ENCODE assay signal across 21 mouse cellular contexts in the genomic region with DNA sequence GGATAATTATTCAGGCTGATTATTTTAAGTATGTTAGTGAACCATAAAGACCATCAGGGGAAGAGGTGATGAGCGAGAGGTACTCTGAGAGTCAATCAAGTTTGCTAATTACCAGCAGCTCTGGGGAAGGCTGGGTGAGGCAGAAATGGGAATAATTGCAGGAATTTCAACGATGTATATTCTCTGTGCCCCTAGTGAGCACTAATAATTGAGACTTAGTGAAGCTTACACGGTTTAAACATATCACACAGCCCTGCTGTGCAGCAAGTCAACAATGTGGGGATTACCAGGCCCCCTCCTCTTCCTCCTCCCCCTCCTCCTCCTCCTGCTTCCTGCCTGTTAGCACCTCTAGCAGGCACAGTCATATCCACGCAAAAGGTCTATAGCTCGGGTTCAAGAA. TPM values are rescaled to one million over a fixed set of nuclear protein-coding genes. Genes with fewer than 3 reads are reported as not detected.
DNase-seq lines count a peak whose midpoint lies in the region; ATAC-seq lines count a peak whose summit lies in the region.
"Had no signal": no experiment of that assay in that cellular context is flagged by ENCODE, and none has a peak within 500 bp of the region (broad histone marks: within the 10 kb centered on the region; RNA-seq: fewer than 3 reads in every experiment).

No protein-coding gene starts in this region.

- no peak overlapping the region for H3K9ac ChIP-seq in embryonic facial prominence, embryonic 11.5 days (replicated peaks; ENCODE audit: low read length)
- no peak overlapping the region for H3K9ac ChIP-seq in hindbrain, embryonic 12.5 days
- H3K9ac ChIP-seq in midbrain, embryonic 16.5 days (ENCODE audit: low read depth, low read length), result no peak overlapping the region
- H3K9ac ChIP-seq: embryonic facial prominence, embryonic 13.5 days; lung, embryonic 14.5 days; stomach, embryonic 15.5 days had no signal

- no peaks in the 10 kb centered on the region for H3K36me3 ChIP-seq in embryonic facial prominence, embryonic 11.5 days (replicated peaks; ENCODE audit: control insufficient read depth, insufficient read depth, low read depth, low read length)
- H3K36me3 ChIP-seq in embryonic facial prominence, embryonic 10.5 days (replicated peaks), result no peaks in the 10 kb centered on the region
- no peaks in the 10 kb centered on the region for H3K36me3 ChIP-seq in forebrain, embryonic 10.5 days (replicated peaks)
- H3K36me3 ChIP-seq in hindbrain, embryonic 12.5 days, result no peaks in the 10 kb centered on the region
- no peaks in the 10 kb centered on the region for H3K36me3 ChIP-seq in midbrain, embryonic 16.5 days (ENCODE audit: control insufficient read depth, insufficient read depth, low read length)
- H3K36me3 ChIP-seq: embryonic facial prominence, embryonic 13.5 days; stomach, embryonic 15.5 days had no signal

- no peaks in the 10 kb centered on the region for H3K9me3 ChIP-seq in embryonic facial prominence, embryonic 11.5 days (replicated peaks; ENCODE audit: control insufficient read depth, low read length)
- H3K9me3 ChIP-seq in embryonic facial prominence, embryonic 10.5 days, result no peaks in the 10 kb centered on the region
- H3K9me3 ChIP-seq in forebrain, embryonic 10.5 days, result no peaks in the 10 kb centered on the region
- H3K9me3 ChIP-seq in hindbrain, embryonic 12.5 days (replicated peaks), result no peaks in the 10 kb centered on the region
- no peaks in the 10 kb centered on the region for H3K9me3 ChIP-seq in midbrain, embryonic 16.5 days (replicated peaks; ENCODE audit: control insufficient read depth, low read length, poor library complexity, severe bottlenecking)
- H3K9me3 ChIP-seq: embryonic facial prominence, embryonic 13.5 days; stomach, embryonic 15.5 days had no signal

- WGBS in embryonic facial prominence, embryonic 11.5 days, result 37% methylated on average over 5 of the region's 5 CpGs
- WGBS in embryonic facial prominence, embryonic 10.5 days, result 49% methylated on average over 5 of the region's 5 CpGs
- 19% methylated on average over 5 of the region's 5 CpGs for WGBS in forebrain, embryonic 10.5 days
- 42% methylated on average over 5 of the region's 5 CpGs for WGBS in hindbrain, embryonic 12.5 days
- WGBS in midbrain, embryonic 16.5 days, result 6% methylated on average over 5 of the region's 5 CpGs

- H3K4me2 ChIP-seq in embryonic facial prominence, embryonic 11.5 days (ENCODE audit: low read depth, low read length), result no peak overlapping the region
- no peak overlapping the region for H3K4me2 ChIP-seq in hindbrain, embryonic 12.5 days (replicated peaks)
- H3K4me2 ChIP-seq in midbrain, embryonic 16.5 days (ENCODE audit: low read length), result no peak overlapping the region
- H3K4me2 ChIP-seq: embryonic facial prominence, embryonic 13.5 days; lung, embryonic 14.5 days; stomach, embryonic 15.5 days had no signal

- no peak for DNase-seq in embryonic facial prominence, embryonic 11.5 days (ENCODE audit: low spot score)
- no peak for DNase-seq in embryonic facial prominence, embryonic 10.5 days (ENCODE audit: low spot score)
- no peak for DNase-seq in forebrain, embryonic 10.5 days (ENCODE audit: extremely low spot score, low spot score)
- no peak for DNase-seq in spleen, postnatal 10 days (ENCODE audit: low spot score in 2 of 2)
- no peak for DNase-seq in spleen, adult 18-20 months
- DNase-seq in left cerebral cortex, postnatal 36 days (ENCODE audit: low spot score in 2 of 2), result no peak
- DNase-seq: cerebellum, postnatal 14 days; gastrocnemius, postnatal 10 days; heart, postnatal 14 days; kidney, postnatal 10 days; liver; lung, embryonic 14.5 days; thymus, postnatal 14 days had no signal

- H3K4me3 ChIP-seq in embryonic facial prominence, embryonic 11.5 days (ENCODE audit: low read depth, low read length), result no peak overlapping the region
- no peak overlapping the region for H3K4me3 ChIP-seq in embryonic facial prominence, embryonic 10.5 days
- H3K4me3 ChIP-seq in forebrain, embryonic 10.5 days, result peak overlapping the region; percentile 8; the same call in 1 of the 2 replicates
- no peak overlapping the region for H3K4me3 ChIP-seq in hindbrain, embryonic 12.5 days
- no peak overlapping the region for H3K4me3 ChIP-seq in midbrain, embryonic 16.5 days (ENCODE audit: low read depth, low read length)
- H3K4me3 ChIP-seq: embryonic facial prominence, embryonic 13.5 days; stomach, embryonic 15.5 days had no signal

- no peaks in the 10 kb centered on the region for H3K27me3 ChIP-seq in embryonic facial prominence, embryonic 11.5 days (ENCODE audit: control insufficient read depth, insufficient read depth, low read length)
- H3K27me3 ChIP-seq in embryonic facial prominence, embryonic 10.5 days (replicated peaks; ENCODE audit: low read depth, poor library complexity, severe bottlenecking), result no peaks in the 10 kb centered on the region
- peaks cover 70% of the 10 kb centered on the region for H3K27me3 ChIP-seq in forebrain, embryonic 10.5 days (ENCODE audit: poor library complexity, severe bottlenecking)
- H3K27me3 ChIP-seq in hindbrain, embryonic 12.5 days, result 0 out of 2 replicates have a peak, but pooled peaks cover 9% of the 10 kb centered on the region
- peaks cover 10% of the 10 kb centered on the region; the same call in 1 of the 2 replicates for H3K27me3 ChIP-seq in midbrain, embryonic 16.5 days (ENCODE audit: control insufficient read depth, insufficient read depth, low read depth, low read length)
- H3K27me3 ChIP-seq: stomach, embryonic 15.5 days had no signal

- no peak overlapping the region for H3K27ac ChIP-seq in embryonic facial prominence, embryonic 11.5 days (replicated peaks; ENCODE audit: low read depth, low read length)
- no peak overlapping the region for H3K27ac ChIP-seq in embryonic facial prominence, embryonic 10.5 days (replicated peaks)
- H3K27ac ChIP-seq in forebrain, embryonic 10.5 days, result peak overlapping the region; percentile 69
- H3K27ac ChIP-seq in hindbrain, embryonic 12.5 days, result 0 out of 2 replicates have a peak overlapping the region, but pooled peaks have one; percentile 40
- H3K27ac ChIP-seq in midbrain, embryonic 16.5 days (ENCODE audit: low read length), result no peak overlapping the region
- H3K27ac ChIP-seq: embryonic facial prominence, embryonic 13.5 days; stomach, embryonic 15.5 days had no signal

- H3K4me1 ChIP-seq in embryonic facial prominence, embryonic 11.5 days (ENCODE audit: control insufficient read depth, insufficient read depth, low read length), result no peaks in the 10 kb centered on the region; the same call in 1 of the 2 replicates
- H3K4me1 ChIP-seq in embryonic facial prominence, embryonic 10.5 days, result peaks cover 37% of the 10 kb centered on the region
- peaks cover 58% of the 10 kb centered on the region for H3K4me1 ChIP-seq in forebrain, embryonic 10.5 days
- peaks cover 41% of the 10 kb centered on the region for H3K4me1 ChIP-seq in hindbrain, embryonic 12.5 days
- peaks cover 6% of the 10 kb centered on the region for H3K4me1 ChIP-seq in midbrain, embryonic 16.5 days (ENCODE audit: control insufficient read depth, insufficient read depth, low read length)

- intact Hi-C loops in left cerebral cortex, postnatal 36 days (cut with DNase I), result no loop called here

- 0 out of 2 replicates have a peak, but pooled peaks have one; percentile 18 for ATAC-seq in embryonic facial prominence, embryonic 11.5 days (replicated peaks; ENCODE audit: insufficient number of reproducible peaks, low FRiP score, low TSS enrichment, low read depth)
- peak; percentile 30; the same call in 1 of the 2 replicates for ATAC-seq in hindbrain, embryonic 12.5 days (ENCODE audit: low FRiP score)
- ATAC-seq in midbrain, embryonic 16.5 days, result peak; percentile 19; the same call in 1 of the 2 replicates
- ATAC-seq: activated CD4-positive, CD25-positive, alpha-beta regulatory T cell, adult 4 months; intestine, postnatal 0 days had no signal

RNA-seq across cellular contexts. Expression of gene Opalin, which starts 37.7 kb away (rescaled TPM):
- polyA plus RNA-seq in embryonic facial prominence, embryonic 11.5 days (2014; fragmentation: Nextera tagmentation; extraction: Ambion mirVana), result not detected in 2 replicates
- not detected in 2 replicates for polyA plus RNA-seq in embryonic facial prominence, embryonic 10.5 days (2016; fragmentation: Nextera tagmentation; extraction: Ambion mirVana)
- polyA plus RNA-seq in forebrain, embryonic 10.5 days (2016; fragmentation: Nextera tagmentation; extraction: Ambion mirVana), result not detected in 2 replicates
- polyA plus RNA-seq in hindbrain, embryonic 12.5 days (2016; fragmentation: Nextera tagmentation; extraction: Ambion mirVana), result not detected in 2 replicates
- not detected in 2 replicates for polyA plus RNA-seq in midbrain, embryonic 16.5 days (2015; fragmentation: Nextera tagmentation; extraction: Ambion mirVana)
- 10 to 100 TPM in 1 of 2 experiments, 1 to 10 TPM in 1; 7.7 to 18.0 TPM for total RNA-seq in left cerebral cortex, postnatal 36 days (2021)
- total RNA-seq: CH12.LX; gastrocnemius, postnatal 10 days; heart, postnatal 14 days; megakaryocyte progenitor cell, adult 5-6 weeks had no signal
- polyA plus RNA-seq: embryonic facial prominence, embryonic 13.5 days; intestine, postnatal 0 days; lung, embryonic 14.5 days; stomach, embryonic 15.5 days had no signal

Comparison
In these comparisons a context has a peak if more than half of its experiments do, and no peak if none do; other contexts are left out.
1. H3K27ac ChIP-seq: peak in forebrain, embryonic 10.5 days (single experiment) and hindbrain, embryonic 12.5 days (single experiment); none in embryonic facial prominence, embryonic 11.5 days (single experiment), embryonic facial prominence, embryonic 10.5 days (single experiment) and midbrain, embryonic 16.5 days (single experiment).
2. Peak in every context shown above with its lines, with median percentiles within 50 percentile points of each other: ATAC-seq.